Mouse (Mus musculus): ENCODE data around the gene Brd4. TPM values are rescaled to one million over a fixed set of nuclear protein-coding genes. Genes with fewer than 3 reads are reported as not detected.
"Not testable (repeated sequence)": the region's sequence is repeated elsewhere in the genome, so short reads cannot be mapped to it uniquely, and the experiment has no call there.

Gene Brd4
- polyA plus RNA-seq, 1 experiment from 2014 or later: 116 TPM

- H3K4me1 ChIP-seq: no peaks in the 10 kb centered on the region; the same call in 1 of the 2 replicates
- H3K36me3 ChIP-seq (replicated peaks): peaks cover 32% of the 10 kb centered on the region
- no peaks in the 10 kb centered on the region for H3K9me3 ChIP-seq
- H3K27me3 ChIP-seq (replicated peaks; ENCODE audit: low read depth, poor library complexity, severe bottlenecking): no peaks in the 10 kb centered on the region
- no peak overlapping the region for H3K27ac ChIP-seq (replicated peaks)
- DNase-seq (ENCODE audit: low spot score): no peak
- WGBS: 100% methylated on average over 1 of the region's 1 CpGs
- no peak overlapping the region for H3K4me3 ChIP-seq
Measured at GRCm38 (mm10) chr17:32248192-32248591, 36.3 kb downstream of the Brd4 start.

GRCm38 (mm10) chr17:32247616-32248015 lies 36.9 kb downstream of the Brd4 start:
- H3K4me3 ChIP-seq: no peak overlapping the region
- H3K4me1 ChIP-seq: no peaks in the 10 kb centered on the region; the same call in 1 of the 2 replicates
- no peaks in the 10 kb centered on the region for H3K27me3 ChIP-seq (replicated peaks; ENCODE audit: low read depth, poor library complexity, severe bottlenecking)
- H3K36me3 ChIP-seq (replicated peaks): peaks cover 26% of the 10 kb centered on the region
- H3K27ac ChIP-seq (replicated peaks): no peak overlapping the region
- 95% methylated on average over 1 of the region's 1 CpGs for WGBS
- DNase-seq (ENCODE audit: low spot score): no peak
- no peaks in the 10 kb centered on the region for H3K9me3 ChIP-seq

- Histone ChIP-seq H3K4me1 (no peaks in the 10 kb centered on the region; the same call in 1 of the 2 replicates), H3K27ac (replicated peaks) (no peak overlapping the region), H3K36me3 (replicated peaks) (peaks cover 31% of the 10 kb centered on the region), H3K27me3 (replicated peaks; ENCODE audit: low read depth, poor library complexity, severe bottlenecking) (no peaks in the 10 kb centered on the region), H3K9me3 (no peaks in the 10 kb centered on the region), H3K4me3 (no peak overlapping the region)
- 79% methylated on average over 5 of the region's 5 CpGs for whole genome bisulfite sequencing
- no peak for DNase-seq (ENCODE audit: low spot score)
Measured at GRCm38 (mm10) chr17:32246117-32246516, 38.4 kb downstream of the Brd4 start.

GRCm38 (mm10) chr17:32240881-32241531 lies 43.5 kb downstream of the Brd4 start:
- Histone ChIP-seq H3K36me3 (replicated peaks) (peaks cover 39% of the 10 kb centered on the region), H3K4me3 (no peak overlapping the region), H3K27me3 (replicated peaks; ENCODE audit: low read depth, poor library complexity, severe bottlenecking) (no peaks in the 10 kb centered on the region), H3K9me3 (no peaks in the 10 kb centered on the region), H3K4me1 (peaks cover 12% of the 10 kb centered on the region), H3K27ac (replicated peaks) (no peak overlapping the region)
- DNase-seq (ENCODE audit: low spot score): no peak
- 93% methylated on average over 2 of the region's 2 CpGs for WGBS

GRCm38 (mm10) chr17:32238589-32238988 lies 45.9 kb downstream of the Brd4 start:
- Histone ChIP-seq H3K9me3 (no peaks in the 10 kb centered on the region), H3K27me3 (replicated peaks; ENCODE audit: low read depth, poor library complexity, severe bottlenecking) (no peaks in the 10 kb centered on the region), H3K27ac (replicated peaks) (no peak overlapping the region), H3K4me3 (no peak overlapping the region), H3K4me1 (peaks cover 18% of the 10 kb centered on the region), H3K36me3 (replicated peaks) (peaks cover 42% of the 10 kb centered on the region)
- 47% methylated on average over 1 of the region's 1 CpGs for WGBS
- DNase-seq (ENCODE audit: low spot score): no peak

GRCm38 (mm10) chr17:32235534-32236191 lies 48.9 kb downstream of the Brd4 start:
- WGBS: 75% methylated on average over 5 of the region's 5 CpGs
- no peaks in the 10 kb centered on the region for H3K9me3 ChIP-seq
- H3K27ac ChIP-seq (replicated peaks): no peak overlapping the region
- no peak overlapping the region for H3K4me3 ChIP-seq
- peak; percentile 47 for DNase-seq (ENCODE audit: low spot score)
- no peaks in the 10 kb centered on the region for H3K27me3 ChIP-seq (replicated peaks; ENCODE audit: low read depth, poor library complexity, severe bottlenecking)
- H3K36me3 ChIP-seq (replicated peaks): peaks cover 35% of the 10 kb centered on the region
- peaks cover 18% of the 10 kb centered on the region for H3K4me1 ChIP-seq

GRCm38 (mm10) chr17:32233174-32233573 lies 51.3 kb downstream of the Brd4 start:
- H3K4me1 ChIP-seq: peaks cover 13% of the 10 kb centered on the region
- no peak for DNase-seq (ENCODE audit: low spot score)
- H3K27ac ChIP-seq (replicated peaks): no peak overlapping the region
- no peak overlapping the region for H3K4me3 ChIP-seq
- peaks cover 40% of the 10 kb centered on the region for H3K36me3 ChIP-seq (replicated peaks)
- H3K27me3 ChIP-seq (replicated peaks; ENCODE audit: low read depth, poor library complexity, severe bottlenecking): no peaks in the 10 kb centered on the region
- H3K9me3 ChIP-seq: no peaks in the 10 kb centered on the region

GRCm38 (mm10) chr17:32229256-32229655 lies 55.3 kb downstream of the Brd4 start:
- no peak for DNase-seq (ENCODE audit: low spot score)
- no peak overlapping the region for H3K4me3 ChIP-seq
- WGBS: 98% methylated on average over 4 of the region's 4 CpGs
- H3K4me1 ChIP-seq: no peaks in the 10 kb centered on the region
- H3K27me3 ChIP-seq (replicated peaks; ENCODE audit: low read depth, poor library complexity, severe bottlenecking): no peaks in the 10 kb centered on the region
- no peak overlapping the region for H3K27ac ChIP-seq (replicated peaks)
- H3K9me3 ChIP-seq: no peaks in the 10 kb centered on the region
- H3K36me3 ChIP-seq (replicated peaks): peaks cover 65% of the 10 kb centered on the region

- WGBS: 75% methylated on average over 3 of the region's 3 CpGs
- no peak overlapping the region for H3K4me3 ChIP-seq
- H3K27ac ChIP-seq (replicated peaks): no peak overlapping the region
- no peaks in the 10 kb centered on the region for H3K27me3 ChIP-seq (replicated peaks; ENCODE audit: low read depth, poor library complexity, severe bottlenecking)
- H3K36me3 ChIP-seq (replicated peaks): peaks cover 100% of the 10 kb centered on the region
- H3K4me1 ChIP-seq: no peaks in the 10 kb centered on the region
- no peaks in the 10 kb centered on the region for H3K9me3 ChIP-seq
- DNase-seq (ENCODE audit: low spot score): no peak
Measured at GRCm38 (mm10) chr17:32220873-32221272, 63.6 kb downstream of the Brd4 start.

- not testable (repeated sequence) for H3K27ac ChIP-seq (replicated peaks); H3K9me3 ChIP-seq; DNase-seq (ENCODE audit: low spot score); H3K4me3 ChIP-seq; H3K27me3 ChIP-seq (replicated peaks; ENCODE audit: low read depth, poor library complexity, severe bottlenecking); H3K4me1 ChIP-seq
- peaks cover 100% of the 10 kb centered on the region for H3K36me3 ChIP-seq (replicated peaks)
- WGBS: 76% methylated on average over 4 of the region's 4 CpGs
Measured at GRCm38 (mm10) chr17:32215587-32215986, 68.9 kb downstream of the Brd4 start.

- not testable (repeated sequence) for DNase-seq (ENCODE audit: low spot score); H3K27me3 ChIP-seq (replicated peaks; ENCODE audit: low read depth, poor library complexity, severe bottlenecking); H3K4me3 ChIP-seq; H3K9me3 ChIP-seq; H3K27ac ChIP-seq (replicated peaks)
- WGBS: 92% methylated on average over 6 of the region's 6 CpGs
- Histone ChIP-seq H3K36me3 (replicated peaks) (peaks cover 100% of the 10 kb centered on the region), H3K4me1 (peaks cover 16% of the 10 kb centered on the region)
Measured at GRCm38 (mm10) chr17:32211554-32211953, 73.0 kb downstream of the Brd4 start.

- peaks cover 16% of the 10 kb centered on the region for H3K4me1 ChIP-seq
- DNase-seq (ENCODE audit: low spot score): peak; percentile 62
- no peak overlapping the region for H3K4me3 ChIP-seq
- H3K27me3 ChIP-seq (replicated peaks; ENCODE audit: low read depth, poor library complexity, severe bottlenecking): no peaks in the 10 kb centered on the region
- no peaks in the 10 kb centered on the region for H3K9me3 ChIP-seq
- no peak overlapping the region for H3K27ac ChIP-seq (replicated peaks)
- H3K36me3 ChIP-seq (replicated peaks): peaks cover 100% of the 10 kb centered on the region
- 62% methylated on average over 3 of the region's 3 CpGs for WGBS
Measured at GRCm38 (mm10) chr17:32209752-32210151, 74.8 kb downstream of the Brd4 start.

GRCm38 (mm10) chr17:32209144-32209543 lies 75.4 kb downstream of the Brd4 start:
- no peaks in the 10 kb centered on the region for H3K27me3 ChIP-seq (replicated peaks; ENCODE audit: low read depth, poor library complexity, severe bottlenecking)
- 75% methylated on average over 6 of the region's 6 CpGs for WGBS
- H3K4me3 ChIP-seq: no peak overlapping the region
- H3K36me3 ChIP-seq (replicated peaks): peaks cover 100% of the 10 kb centered on the region
- H3K27ac ChIP-seq (replicated peaks): no peak overlapping the region
- H3K4me1 ChIP-seq: peaks cover 16% of the 10 kb centered on the region
- no peaks in the 10 kb centered on the region for H3K9me3 ChIP-seq
- DNase-seq (ENCODE audit: low spot score): peak; percentile 52

Data from embryonic facial prominence, embryonic 10.5 days (tissue).